Mouse (Mus musculus): Measurements from ENCODE around the gene Gmds. TPM values are rescaled to one million over a fixed set of nuclear protein-coding genes. Genes with fewer than 3 reads are reported as not detected.

The Gmds gene
- total RNA-seq, 2 experiments from 2014 or later = 5.2 to 6.6 TPM

DNA sequence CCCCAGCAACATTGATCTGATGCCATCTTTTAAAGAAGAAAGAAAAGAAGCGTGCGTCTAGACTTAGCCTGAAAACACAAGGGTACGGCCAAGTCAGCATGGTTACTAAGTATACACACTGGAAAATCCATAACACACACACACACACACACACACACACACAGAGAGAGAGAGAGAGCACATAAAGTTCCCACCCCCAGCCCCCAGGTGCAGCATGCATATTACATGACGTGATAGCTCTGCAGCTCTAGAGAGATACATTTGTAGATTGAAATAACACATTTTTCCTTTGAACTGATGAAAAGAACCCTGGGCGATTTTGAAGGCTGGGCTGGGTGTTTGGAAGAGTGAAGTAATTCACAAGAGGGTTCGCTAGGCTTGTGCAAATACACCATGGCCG lies 553.8 kb downstream of the Gmds start:
- DNase-seq = no peak

DNA sequence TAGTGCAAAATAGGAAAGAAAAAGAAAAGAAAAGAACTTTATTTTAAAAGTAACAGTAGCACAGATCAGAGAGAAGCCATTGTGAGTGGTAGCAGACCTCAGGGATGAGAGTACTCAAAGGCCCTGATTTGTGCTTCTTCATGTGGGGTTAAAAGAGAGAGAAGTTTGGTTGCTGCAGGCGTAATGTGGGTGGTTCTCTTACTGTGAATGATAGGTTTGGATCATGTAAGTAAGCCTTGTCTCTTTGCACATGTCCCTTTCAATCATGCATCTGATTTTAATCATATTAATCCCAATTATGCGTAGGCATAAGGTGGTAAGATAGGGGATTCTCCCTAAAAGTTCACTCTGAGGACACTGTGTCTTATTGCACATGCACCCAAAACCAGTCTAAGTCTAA lies 556.5 kb downstream of the Gmds start:
- no peak for DNase-seq

DNA sequence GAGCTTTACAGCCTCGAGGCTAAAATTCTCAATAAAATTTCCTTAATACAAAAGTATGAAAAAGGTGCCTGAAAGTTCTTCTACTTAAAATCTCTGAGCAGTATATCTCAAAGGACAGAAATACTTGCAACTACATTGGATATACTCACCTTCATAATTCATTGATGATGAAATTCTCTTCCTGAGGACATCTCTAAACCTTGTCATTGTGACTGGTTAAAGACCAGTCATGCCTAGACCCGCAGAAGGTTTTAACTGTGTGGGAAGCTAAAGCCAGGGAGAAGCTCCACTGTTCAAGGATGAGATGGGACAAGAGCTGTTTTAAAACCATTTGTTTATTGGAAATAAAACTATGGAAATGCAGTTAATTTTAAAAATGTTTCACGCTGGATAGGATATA lies 558.2 kb downstream of the Gmds start:
- no peak for DNase-seq

GRCm38 (mm10) chr13:31779281-31779981 lies 559.1 kb downstream of the Gmds start:
- no peak for DNase-seq

GRCm38 (mm10) chr13:31775762-31776161 lies 562.8 kb downstream of the Gmds start:
- no peak for DNase-seq

DNA sequence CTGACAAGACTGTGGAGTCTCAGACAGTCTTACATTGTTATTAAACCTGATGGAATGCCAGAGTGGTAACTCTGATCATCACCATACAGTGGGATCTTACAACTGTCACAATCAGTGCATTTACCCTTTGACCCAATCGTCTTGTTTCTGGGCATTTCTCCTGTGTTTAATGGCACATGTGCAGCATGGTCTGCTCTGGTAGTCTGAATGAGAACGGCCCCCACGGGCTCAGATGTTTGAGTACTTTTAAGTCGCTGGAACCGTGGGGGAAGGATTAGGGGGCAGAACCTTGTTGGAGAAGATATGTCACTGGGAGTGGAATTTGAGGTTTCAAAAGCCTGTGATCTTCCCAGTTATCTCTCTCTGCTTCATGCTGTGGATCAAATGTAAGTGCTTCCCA lies 565.7 kb downstream of the Gmds start:
- DNase-seq = no peak

Measured in gastrocnemius, postnatal 10 days (tissue).